Mouse (Mus musculus): ENCODE measurements around the gene Wwc1.

Gene Wwc1

DNA sequence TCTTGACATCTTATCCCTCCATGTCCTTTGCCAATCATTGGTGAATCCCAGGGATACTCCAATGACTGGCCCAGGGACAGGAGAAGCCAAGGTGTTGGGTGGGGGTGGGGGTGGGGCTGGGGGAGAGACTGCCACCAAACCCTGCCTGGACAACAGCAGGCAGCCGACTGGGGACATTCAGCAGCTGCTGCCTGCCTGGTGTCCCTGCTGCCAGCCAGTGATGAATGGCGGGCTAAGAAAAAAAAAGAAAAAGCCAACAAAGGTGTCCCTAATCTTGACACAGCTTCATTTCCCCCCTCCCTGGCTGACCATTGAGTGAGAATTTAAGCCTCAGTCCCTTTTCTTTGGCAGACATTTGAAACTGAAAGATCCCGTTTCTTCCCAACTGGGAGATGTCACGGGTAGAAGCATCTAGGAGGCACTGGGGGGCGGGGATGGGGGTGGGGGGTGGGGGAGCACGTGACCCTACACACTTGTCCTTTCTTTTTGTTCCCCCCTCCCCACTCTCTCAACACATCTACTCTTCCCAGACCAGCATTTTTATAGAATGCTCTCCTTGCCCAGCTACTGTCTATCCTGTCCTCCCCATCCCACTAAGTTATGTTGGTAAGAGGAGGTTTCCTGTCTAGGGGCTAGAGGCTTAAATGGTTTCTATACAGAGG lies 7.9 kb downstream of the Wwc1 start:
- DNase-seq = no peak

DNA sequence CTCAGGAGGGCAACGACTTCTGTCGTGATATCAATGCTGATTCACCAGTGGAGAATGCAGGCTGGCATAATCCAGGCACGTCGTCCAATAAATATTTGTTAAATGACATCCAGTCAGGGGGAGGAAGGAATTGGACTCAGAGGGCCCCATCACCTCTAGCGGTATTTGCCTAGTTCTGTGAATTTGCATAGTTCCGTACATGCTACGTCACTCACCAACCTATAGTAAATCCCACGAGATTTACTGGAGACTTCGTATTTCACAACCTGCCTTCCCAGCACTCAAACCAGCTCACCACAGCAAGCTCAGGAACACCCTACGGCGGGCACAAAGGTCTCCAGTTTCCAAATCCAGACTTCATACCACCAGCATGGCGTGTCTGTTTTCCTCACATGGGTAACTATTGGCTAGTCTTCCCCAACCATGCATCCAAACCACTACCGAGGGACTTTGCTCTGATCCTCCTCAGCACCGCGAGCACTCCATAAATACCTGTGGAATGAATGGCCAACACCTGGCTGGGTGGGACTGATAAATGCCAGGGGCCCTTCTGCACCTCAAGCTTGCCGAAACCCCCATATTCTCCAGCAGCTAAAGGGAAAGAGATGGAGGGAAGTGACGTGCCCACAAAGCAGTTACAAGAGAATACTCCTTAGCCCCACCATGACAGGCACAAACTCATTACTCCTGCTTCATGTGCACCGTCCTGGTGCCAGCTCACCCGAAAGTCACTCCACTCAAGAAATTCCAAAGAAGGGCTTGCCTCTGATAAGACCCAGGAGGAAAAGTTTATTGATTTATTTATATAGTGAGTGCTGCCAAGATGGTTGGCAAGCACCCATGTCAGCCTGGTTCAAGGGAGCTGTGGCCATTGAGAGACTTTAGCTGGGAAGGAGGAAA lies 9.3 kb downstream of the Wwc1 start:
- DNase-seq = peak; percentile 69

DNA sequence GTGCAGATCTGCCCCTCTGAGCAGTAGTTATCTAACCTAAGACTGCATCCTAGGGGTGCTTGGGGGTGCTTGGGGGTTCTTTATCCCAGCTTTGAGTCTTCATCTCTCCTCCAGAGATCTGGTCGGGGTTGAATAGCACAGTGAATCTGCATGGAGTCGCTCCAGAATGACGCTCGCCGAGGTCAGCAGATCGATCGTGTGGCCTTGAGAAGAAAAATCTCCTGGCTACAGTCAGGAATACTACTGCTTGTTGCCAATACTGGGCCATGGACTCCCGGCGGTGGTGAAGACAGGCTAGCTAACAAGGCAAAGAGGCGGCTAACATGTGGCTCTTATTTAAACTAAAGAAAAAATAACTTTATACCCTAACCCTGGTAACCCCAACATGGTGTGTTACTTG lies 12.0 kb downstream of the Wwc1 start:
- no peak for DNase-seq

DNA sequence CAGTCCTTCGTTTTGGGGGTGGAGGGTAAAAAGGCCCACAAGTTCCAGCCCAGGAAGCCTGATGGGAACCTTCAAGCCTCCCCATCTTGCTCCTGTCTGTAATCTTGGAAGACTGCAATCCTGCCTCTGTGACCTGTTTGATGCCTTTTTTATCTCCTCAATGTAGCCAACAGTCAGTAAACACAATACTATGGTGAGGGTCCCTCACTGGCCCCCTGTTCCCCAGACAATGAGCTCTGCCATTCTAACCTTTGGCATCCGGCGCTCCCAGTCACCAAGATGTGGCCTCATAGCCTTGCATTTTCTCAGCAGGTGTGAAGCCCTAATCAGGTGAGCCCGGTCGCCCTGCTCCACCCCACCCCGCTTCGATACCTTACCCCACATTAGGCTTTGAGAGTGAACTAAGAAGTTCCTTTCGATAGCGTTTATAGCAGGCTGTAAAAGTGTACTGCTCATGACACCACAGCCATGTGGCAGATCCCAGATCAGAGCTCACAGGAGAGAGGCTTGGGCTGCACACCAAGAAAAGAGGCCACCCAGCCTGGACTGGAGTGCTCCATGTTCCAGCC lies 16.3 kb downstream of the Wwc1 start:
- no peak for DNase-seq

DNA sequence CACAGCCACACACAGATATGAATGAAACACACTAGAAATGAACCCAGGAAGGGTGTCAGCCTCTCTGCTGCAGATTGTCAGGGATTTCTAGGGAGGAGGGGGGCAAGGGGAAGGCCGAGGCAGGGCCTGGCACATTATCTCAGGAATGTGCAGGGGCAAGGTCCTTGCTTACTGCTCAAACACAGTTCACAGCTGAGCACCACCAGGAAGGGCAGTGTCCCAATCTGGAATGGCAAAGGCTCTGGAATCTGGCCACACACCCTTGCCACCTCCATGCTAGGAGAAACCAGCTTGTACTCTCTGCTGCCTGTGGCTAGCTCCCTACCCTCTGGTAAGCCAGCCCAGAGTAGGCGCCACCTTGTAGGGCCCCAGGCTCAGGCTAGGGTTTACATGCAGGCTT lies 16.8 kb downstream of the Wwc1 start:
- DNase-seq = peak; percentile 81

DNA sequence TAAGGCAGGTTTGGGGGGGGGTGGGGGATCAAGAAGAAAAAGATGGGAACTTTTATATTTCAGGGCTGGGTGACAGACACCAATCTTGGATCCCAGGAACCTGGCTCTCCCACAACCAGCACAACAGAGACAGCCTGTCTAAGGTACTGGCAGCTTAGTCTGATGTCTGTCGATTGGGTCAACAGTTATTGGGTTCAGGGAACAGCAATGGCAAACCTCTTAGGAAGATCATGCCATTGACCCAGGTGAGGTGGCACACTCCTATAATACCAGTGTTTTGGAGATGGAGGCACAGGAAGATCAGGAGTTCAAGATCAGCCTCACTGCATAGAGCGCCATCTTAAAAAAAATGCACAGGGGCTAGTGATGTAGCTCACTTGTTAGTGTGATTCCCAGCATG lies 17.9 kb downstream of the Wwc1 start:
- DNase-seq = no peak

DNA sequence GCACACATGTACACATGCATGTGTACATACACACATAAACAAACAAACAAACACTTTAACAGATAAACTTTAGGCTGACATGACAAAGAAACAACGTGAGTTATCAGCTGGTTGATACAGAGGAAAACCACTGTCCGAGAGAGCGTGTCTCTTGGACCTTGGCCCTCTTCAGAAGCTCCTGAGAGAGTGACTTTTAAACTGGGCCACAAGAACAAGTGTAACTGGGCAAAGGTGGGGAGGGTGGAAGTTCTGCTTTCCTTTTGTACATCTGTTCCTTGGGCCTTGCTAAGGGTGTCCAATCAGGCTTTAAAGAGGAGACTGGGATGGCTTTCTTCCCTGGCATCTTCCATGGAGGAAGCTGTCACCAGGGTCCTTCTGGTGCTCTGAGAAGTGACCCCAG lies 21.1 kb downstream of the Wwc1 start:
- DNase-seq = no peak

DNA sequence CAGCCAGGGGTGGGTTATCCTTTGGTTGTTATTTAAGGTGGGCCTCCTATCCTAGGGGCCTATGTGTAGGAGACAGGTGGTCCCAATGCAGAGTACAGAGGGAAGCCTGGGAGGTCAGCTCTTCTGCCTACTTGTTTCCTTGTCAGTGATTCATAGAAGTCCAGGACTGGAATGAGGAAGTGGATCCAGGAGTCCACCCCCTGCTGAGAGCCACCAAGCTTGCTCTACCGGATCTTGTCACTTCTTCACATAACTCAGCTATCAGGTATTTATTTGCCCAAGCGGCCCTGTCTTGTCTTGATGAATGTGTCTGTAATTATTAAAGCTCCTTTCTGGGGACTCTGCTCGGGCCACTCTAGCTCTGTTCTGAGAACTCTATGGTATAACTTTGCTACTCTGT lies 24.8 kb downstream of the Wwc1 start:
- peak; percentile 89 for DNase-seq

DNA sequence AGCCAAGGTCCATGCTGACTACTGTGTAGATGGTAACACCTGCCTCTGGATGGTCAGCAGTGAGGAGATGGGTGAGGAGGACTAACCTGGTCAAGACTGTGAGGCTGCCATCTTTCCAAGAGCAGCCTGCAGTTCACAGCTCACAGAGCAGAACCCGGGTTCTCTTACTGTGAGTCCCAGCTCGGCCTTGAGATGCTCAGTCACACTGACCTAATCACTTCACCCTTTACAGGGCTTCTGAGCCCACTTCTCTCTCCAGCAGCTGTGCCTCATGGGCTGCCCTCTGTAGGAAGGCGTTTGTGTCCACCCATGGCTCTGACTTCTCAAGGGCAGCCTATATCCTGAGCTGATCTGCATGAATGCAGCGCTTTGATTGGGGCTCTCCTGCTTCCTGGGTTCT lies 27.1 kb downstream of the Wwc1 start:
- DNase-seq = no peak

DNA sequence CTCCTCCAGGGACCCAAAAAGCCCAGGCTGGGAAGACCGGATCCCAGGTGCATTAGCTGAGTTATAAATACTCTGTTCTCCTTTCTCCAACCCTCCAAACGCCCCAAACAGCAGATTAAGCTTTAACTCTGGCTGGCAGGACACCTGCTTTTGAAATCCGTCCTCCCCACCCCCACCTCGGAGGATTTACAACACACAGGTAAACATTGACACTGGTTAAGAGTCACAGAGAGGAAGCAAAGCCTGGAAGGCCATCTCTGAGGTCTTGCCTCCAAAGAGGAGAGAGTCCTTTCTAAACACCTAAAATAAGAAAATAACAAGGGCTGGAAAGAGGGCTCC lies 28.6 kb downstream of the Wwc1 start:
- peak; percentile 77 for DNase-seq

DNA sequence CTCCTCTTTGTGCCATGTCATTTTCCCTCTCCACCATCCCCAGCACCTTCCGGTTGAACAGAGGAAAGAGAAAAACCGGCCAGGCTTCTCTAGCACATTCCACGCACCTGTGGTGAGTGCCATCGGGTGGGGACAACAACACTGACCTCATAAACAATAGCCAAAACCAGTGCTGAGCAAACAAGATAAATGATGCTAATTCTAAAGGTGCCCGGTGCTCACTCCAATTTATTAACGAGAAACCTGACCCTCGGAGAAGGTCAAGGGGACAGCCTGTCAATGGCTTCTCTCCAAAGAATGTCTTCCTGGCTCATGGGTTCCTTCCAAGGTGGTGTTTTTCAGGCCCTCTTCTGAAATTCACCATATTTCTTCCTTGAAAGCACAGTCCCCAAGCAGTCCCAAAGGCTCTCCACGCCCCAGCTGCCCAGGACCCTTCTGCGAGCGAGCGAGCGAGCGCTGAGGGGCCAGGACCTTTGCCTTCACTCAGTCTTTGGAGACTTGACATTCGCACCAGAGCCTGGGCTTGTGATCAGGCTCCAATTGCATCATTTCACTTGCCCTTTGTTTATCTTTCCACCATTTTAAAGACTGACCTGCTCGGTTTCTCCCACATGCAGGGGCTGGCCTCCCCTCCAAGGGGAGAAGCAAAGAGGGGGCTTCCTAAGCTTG lies 29.1 kb downstream of the Wwc1 start:
- DNase-seq = no peak

DNA sequence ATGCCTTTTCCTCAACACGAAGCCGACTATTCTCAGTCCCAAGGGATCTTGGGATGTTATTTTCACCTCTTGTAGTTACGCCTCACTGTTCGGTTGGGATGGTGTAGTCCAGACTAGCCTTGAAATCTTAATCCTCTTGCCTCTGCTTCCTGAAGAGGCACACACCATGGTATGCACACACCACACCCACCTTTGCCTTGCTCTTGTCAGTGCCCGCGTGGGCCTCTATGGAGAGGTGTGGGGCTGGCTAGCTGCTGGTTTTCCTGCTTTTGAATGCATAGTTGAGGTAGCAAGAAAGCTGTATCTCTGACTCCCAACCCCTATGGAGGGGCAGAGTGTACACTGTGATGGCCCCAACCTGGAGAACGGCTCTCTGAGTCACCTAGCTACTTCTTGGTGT lies 29.9 kb downstream of the Wwc1 start:
- no peak for DNase-seq

DNA sequence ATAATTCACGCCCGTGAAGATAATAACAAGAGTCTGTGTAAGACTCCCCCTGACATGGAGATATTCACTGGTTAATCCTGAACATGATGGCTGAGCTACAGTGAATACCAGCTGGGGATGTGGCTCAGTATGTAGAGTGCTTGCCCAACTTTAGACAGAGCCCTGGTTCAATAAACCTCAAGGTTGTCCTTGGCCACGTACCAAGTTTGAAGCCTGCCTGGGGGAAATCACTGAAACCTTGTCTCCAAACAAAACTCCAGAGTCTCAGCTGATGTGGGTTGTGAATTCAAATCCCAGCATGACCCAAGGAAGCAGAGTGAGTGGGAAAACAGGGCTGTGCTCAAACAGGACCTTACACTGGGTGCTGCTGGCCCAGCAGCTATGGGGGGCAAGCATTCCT lies 30.3 kb downstream of the Wwc1 start:
- no peak for DNase-seq

DNA sequence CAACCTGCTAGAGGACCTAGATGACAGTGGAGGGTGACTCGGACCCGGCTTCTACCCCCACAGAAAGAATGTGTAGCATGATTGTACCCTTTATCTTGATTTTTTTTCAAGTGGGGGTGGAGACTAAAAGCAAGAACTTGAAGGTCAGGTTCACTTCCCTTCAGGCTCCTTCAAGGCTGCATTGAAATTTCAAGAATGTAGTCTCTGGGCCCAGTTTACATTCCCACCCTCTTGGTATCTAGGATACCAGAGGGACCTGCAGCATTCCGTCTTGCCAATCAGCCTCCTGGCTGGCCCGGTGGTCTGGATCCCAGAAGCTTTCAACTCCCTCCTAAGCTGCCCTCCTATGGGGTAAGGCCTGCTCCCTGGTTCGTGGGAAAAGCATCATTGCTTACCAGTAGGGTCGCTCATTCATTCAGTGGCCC lies 31.9 kb downstream of the Wwc1 start:
- DNase-seq = no peak

DNA sequence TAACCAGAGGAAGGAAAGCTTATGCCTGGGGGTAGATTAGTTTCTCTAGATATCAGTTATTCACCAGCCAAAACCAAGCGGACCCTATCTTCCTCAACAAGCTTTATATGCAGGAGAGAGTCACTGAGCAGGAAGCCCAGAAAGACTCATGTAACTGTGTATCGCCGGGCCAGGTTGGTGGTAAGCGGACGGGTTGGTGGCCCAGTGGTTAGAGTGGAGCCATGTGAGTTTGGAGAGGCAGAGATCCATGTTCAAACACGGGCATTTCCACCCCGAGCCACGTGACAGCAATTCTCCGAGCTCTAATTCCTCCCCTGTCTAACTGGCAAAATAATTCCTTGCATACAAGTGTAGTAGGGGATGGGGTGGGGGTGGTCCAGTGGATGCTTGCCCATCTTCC lies 32.4 kb downstream of the Wwc1 start:
- DNase-seq = no peak

DNA sequence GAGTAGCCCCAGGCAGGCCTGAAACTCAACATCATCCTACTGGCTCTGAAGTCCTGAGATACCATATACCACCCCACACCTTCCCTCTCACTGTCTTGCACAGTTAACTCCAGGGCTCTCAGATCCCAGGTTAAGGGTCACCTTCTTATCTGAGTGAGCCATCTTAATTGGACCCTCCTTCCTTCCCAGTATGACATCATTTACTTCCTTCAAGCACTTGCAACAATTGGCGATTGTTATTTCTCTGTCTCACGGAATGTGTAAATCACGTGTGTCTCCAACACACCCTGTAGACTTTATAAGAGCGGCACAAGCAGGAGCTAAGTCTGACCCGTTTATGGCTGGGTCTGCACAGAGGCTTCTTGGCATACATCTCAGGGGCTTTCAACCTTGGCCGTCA lies 35.1 kb downstream of the Wwc1 start:
- DNase-seq = no peak

DNA sequence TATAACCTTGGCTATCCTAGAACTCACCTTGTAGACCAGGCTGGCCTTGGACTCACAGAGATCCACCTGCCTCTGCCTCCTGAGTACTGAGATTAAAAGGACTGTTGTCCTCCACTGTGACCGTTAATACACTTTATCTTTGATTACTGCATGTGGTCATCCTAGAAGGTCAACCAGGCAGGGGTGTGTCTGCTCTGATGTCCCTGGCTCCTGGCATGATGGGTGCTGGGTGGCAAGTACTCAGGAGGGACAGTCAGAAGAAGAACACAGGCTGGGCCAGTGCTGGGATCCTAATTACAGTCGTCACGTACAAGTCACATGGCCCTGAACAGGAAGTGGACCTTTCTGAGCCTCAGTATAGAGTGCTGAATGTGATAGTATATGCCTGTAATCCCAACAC lies 38.7 kb downstream of the Wwc1 start:
- no peak for DNase-seq

DNA sequence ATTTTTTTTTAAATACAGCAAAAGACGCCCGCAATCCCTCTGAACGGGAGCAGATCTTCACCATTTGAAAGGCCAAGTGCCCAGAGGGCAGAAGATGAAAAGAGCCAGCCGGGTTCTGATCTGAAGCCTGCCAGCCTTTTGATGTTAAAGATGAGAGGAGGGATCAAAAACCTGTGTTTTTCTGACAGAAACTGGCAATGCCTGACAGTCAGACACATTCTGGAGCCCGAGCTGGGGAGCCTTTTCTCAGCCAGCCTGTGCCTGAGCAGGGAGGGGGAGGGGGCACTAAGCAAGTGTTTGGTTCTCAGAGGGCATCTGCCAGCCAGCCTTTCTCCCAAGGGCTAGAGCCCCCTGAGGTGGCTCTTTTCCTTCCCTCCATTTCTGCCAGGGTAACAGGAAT lies 39.3 kb downstream of the Wwc1 start:
- DNase-seq = no peak

DNA sequence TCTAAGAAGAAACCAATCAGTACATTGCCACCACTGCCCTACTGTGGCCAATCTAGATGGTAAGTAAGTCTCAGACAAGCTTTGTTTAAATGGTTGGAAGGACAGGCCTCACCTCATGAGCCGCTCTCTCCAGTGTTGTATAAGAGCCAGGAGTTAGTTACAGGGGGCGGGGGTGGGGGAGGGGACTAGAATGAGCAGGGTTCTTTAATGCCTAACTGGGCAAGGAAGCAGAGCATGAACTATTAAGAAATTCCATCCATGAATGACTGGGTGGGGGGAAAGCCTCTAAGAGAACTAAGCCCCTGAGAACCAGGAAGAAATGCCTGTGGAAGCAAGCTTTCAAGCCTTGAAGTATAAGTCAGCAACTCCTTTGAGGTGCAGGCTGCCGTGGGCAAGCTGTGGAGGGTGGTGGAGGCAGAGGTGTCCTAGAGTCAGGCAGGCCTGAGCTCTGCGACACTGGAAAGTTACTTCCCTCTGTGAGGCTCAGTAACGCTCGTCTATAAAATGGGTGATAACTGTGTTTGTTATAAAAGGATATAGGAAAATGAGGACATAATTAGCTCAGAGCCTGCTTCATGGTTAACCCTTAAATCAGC lies 41.4 kb downstream of the Wwc1 start:
- peak; percentile 69 for DNase-seq

DNA sequence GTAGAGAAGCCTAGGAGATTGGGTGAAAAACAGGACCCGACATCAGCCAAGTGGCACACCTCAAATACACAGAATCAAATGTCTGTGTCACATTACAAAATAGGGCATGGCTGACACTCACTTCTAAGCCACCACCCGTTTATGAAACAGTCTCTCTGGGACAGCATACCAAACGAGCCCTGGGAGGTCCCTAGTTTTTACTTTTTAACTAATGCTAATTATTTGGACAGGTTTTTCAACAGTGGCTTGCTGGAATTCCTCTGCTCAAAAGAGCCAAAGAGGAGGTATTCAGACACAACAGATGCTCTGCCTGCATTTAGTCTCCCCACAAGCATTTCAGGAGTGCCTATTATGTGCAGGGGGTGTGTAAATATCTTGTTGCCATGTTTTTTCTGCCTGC lies 44.7 kb downstream of the Wwc1 start:
- DNase-seq = peak; percentile 69

DNA sequence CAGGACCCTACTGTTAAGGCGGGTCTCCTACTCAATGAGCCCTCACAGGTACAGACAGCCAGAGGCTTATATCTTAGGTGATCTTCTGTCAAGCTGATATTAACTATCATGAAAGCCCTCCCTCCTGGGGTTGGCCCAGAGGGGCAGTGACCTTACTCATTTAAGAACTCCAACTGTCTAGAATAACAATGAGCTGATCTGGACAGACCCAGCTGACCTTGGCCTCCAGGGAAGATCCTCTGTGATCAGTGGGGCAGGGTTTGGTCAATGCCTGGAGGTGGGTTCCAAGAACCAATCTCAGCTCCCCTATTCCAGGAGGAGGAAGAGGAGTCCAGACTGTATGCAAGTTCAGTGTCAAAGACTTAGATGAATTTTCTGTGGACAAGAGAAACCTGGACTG lies 45.2 kb downstream of the Wwc1 start:
- peak; percentile 34 for DNase-seq

DNA sequence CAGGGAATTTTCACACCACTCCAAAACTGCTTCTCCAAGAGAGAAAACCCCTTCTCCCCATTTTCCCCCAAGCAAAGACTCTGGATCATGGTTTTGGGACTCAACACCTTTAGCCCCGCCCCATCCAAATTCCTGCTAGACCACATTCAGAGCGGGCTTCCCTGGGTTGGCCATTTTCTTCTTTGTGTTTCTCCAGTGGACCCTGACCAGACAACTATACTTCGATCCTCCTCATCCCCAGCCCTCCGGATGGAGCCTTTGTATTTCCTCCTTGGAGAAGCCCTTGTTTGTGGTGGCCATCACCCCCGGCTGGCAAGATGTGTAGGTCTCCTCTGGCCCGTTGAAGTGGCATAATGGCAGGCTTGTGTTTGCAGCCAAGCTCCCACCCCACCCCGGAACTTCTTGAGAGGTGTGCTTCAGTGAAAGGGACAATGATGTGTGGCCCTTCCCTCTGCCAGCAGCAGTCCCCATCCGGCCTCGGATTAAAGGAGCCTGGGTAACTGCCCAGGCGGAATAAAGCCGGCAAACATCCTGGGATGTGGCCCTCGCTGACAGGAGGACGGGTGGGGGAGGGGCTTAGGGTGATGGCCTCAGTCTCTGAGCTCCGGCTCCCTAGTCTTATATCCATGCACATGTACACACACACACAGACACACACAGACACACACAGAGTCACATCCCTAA lies 46.8 kb downstream of the Wwc1 start:
- DNase-seq = no peak

All from kidney, adult 11 months (tissue).